Mouse (Mus musculus): ENCODE results near the gene Ube2o. TPM values are rescaled to one million over a fixed set of nuclear protein-coding genes. Genes with fewer than 3 reads are reported as not detected.
A peak's percentile ranks its signal among the peaks of the same experiment; 100 is the strongest.

Ube2o gene
- polyA plus RNA-seq, 1 experiment from 2014 or later: 3.7 TPM

DNA sequence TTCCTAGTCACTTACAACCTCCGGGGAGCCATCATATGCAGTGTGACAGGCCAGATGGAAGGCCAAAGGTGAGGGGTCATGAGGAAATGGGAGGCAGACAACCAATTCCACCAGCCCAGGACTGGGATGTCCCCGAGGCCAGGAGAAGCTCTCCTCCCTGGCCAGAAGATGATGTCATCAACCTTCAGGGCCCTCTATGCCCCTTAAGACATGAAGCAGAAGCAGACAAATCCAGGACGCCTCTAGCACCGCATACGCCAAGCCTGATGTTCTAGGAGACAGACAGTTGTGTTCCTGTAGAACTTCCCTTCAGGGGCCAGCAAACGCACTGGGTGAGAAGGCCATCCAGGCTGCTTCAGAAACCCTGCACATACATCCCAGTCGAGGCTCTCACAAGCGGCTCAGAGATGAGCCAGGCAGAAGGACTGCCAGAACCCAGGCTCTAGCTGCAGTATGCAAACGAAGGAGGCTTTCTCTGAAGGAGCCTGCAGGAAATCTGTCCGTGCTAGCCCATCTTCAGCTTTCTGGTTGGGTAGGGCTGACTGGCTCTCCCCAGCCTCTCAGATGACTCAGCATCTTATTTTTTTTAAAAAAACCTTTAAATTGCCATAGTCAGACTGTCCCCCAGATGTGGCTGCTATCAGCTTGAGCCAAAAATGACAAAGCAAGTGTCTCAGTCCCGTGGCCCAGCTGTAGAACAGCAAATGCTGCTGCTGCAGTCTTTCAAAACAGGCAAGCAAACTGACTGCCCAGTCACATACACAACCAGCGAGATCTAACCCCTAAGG is 8.3 kb downstream of the Ube2o start:
- 49% methylated on average over 12 of the region's 12 CpGs for WGBS
- Histone ChIP-seq H3K4me3 (ENCODE audit: low read length) (no peak overlapping the region), H3K27me3 (replicated peaks; ENCODE audit: control insufficient read depth, insufficient read depth, low read length) (no peaks in the 10 kb centered on the region), H3K36me3 (ENCODE audit: control insufficient read depth, insufficient read depth, low read length) (no peaks in the 10 kb centered on the region), H3K4me1 (ENCODE audit: control insufficient read depth, insufficient read depth, low read length) (peaks cover 36% of the 10 kb centered on the region), H3K9me3 (ENCODE audit: control insufficient read depth, low read length) (no peaks in the 10 kb centered on the region), H3K27ac (ENCODE audit: low read length) (no peak overlapping the region), H3K9ac (ENCODE audit: low read depth, low read length) (no peak overlapping the region), H3K4me2 (ENCODE audit: low read depth, low read length) (no peak overlapping the region)
- ATAC-seq: peak; percentile 52; the same call in 1 of the 2 replicates

DNA sequence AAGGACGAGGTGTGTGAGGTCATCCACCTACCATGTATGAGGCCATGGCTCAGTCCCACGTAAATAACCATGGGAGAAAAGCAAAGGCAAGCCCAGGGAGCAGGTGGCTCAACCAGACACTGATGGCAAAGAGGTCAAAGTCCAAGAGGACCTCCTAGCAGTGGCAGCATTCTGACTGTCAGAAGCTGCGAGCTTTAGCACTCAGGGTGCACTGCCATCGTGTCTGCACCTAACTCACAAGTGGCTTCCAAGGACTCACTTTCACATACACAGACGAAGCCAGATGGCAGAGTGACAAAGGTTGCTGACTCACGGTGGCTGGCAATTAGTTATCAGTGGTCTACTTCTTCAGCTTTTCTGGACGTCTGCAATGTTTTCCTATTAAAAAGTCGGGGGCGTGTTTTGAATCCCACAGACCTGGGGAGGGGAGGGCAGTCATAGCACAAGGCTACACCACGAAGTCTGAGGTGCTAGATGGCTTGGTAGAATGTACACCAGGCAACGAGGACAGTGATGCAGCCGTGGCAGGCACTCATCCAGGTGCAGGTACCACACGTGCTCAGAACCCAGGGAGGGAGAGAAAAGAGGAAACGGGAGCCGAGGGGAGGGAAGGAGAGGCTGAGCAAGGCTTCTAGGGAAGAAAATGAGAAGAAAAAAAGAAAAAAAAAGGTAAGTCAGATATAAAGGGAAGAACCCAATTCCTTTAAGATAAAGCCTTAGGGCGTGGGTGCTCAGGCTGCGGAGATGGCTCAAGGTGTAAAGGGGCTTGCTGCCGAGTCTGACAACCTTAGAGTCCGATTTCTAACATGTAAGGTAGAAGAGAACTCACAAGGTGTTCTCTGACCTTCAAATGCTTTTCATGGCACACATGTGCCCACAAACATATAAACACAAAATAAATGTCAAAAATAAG is 9.2 kb downstream of the Ube2o start:
- H3K4me1 ChIP-seq (ENCODE audit: control insufficient read depth, insufficient read depth, low read length): peaks cover 36% of the 10 kb centered on the region
- H3K4me2 ChIP-seq (ENCODE audit: low read depth, low read length): 0 out of 2 replicates have a peak overlapping the region, but pooled peaks have one; percentile 6
- WGBS: 62% methylated on average over 19 of the region's 19 CpGs
- H3K9me3 ChIP-seq (ENCODE audit: control insufficient read depth, low read length): no peaks in the 10 kb centered on the region
- peak; percentile 73 for ATAC-seq
- no peaks in the 10 kb centered on the region for H3K27me3 ChIP-seq (replicated peaks; ENCODE audit: control insufficient read depth, insufficient read depth, low read length)
- H3K27ac ChIP-seq (ENCODE audit: low read length): no peak overlapping the region
- H3K4me3 ChIP-seq (ENCODE audit: low read length): no peak overlapping the region
- H3K36me3 ChIP-seq (ENCODE audit: control insufficient read depth, insufficient read depth, low read length): no peaks in the 10 kb centered on the region
- H3K9ac ChIP-seq (ENCODE audit: low read depth, low read length): no peak overlapping the region

DNA sequence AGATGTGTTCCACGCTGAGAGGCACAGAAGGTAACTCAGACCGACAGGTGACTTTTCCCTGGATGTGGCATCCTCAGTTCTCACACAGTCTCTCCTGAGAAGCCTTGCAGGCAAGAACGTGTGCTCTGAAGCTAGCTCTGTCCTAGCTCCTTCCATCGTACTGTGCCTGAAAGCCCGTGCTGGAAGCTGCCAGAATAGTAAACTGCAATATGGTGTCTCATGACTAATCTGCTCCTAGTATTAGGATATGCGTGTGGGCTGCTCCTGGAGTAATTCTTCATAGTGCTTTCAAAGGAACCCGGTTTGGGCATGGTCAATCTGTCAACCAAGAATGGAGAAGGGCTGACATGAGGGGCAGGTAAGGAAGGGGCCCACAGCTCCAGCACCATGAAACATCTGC is 10.4 kb downstream of the Ube2o start:
- no peak for ATAC-seq
- H3K4me2 ChIP-seq (ENCODE audit: low read depth, low read length): no peak overlapping the region
- WGBS: 71% methylated on average over 7 of the region's 7 CpGs
- no peak overlapping the region for H3K9ac ChIP-seq (ENCODE audit: low read depth, low read length)
- no peaks in the 10 kb centered on the region for H3K36me3 ChIP-seq (ENCODE audit: control insufficient read depth, insufficient read depth, low read length)
- H3K27me3 ChIP-seq (replicated peaks; ENCODE audit: control insufficient read depth, insufficient read depth, low read length): no peaks in the 10 kb centered on the region
- peaks cover 35% of the 10 kb centered on the region for H3K4me1 ChIP-seq (ENCODE audit: control insufficient read depth, insufficient read depth, low read length)
- H3K4me3 ChIP-seq (ENCODE audit: low read length): no peak overlapping the region
- no peaks in the 10 kb centered on the region for H3K9me3 ChIP-seq (ENCODE audit: control insufficient read depth, low read length)
- H3K27ac ChIP-seq (ENCODE audit: low read length): no peak overlapping the region

DNA sequence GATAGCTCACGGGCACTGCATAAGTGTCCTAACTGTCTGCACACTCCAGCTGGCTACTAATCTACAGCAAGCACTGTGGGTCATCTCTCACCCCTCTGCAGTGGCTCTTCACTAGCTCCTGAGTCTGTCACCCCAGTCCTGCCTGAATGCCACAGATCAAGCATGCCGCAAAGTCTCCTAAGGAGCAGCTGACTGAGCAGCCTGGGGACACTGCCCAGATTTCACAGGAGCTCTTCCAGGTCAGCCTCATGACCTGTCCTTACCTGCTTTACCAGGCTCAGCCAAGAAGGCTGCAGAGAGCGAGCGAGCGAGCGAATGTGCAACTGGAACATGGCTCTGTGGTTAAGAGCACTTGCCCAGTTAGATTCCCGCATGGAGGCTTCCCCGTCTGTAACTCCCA is 13.7 kb downstream of the Ube2o start:
- WGBS: 88% methylated on average over 8 of the region's 8 CpGs
- ATAC-seq: no peak
- Histone ChIP-seq H3K4me3 (ENCODE audit: low read length) (no peak overlapping the region), H3K4me2 (ENCODE audit: low read depth, low read length) (no peak overlapping the region), H3K9me3 (ENCODE audit: control insufficient read depth, low read length) (no peaks in the 10 kb centered on the region), H3K9ac (ENCODE audit: low read depth, low read length) (no peak overlapping the region), H3K27me3 (replicated peaks; ENCODE audit: control insufficient read depth, insufficient read depth, low read length) (no peaks in the 10 kb centered on the region), H3K4me1 (ENCODE audit: control insufficient read depth, insufficient read depth, low read length) (peaks cover 27% of the 10 kb centered on the region), H3K36me3 (ENCODE audit: control insufficient read depth, insufficient read depth, low read length) (no peaks in the 10 kb centered on the region), H3K27ac (ENCODE audit: low read length) (no peak overlapping the region)

DNA sequence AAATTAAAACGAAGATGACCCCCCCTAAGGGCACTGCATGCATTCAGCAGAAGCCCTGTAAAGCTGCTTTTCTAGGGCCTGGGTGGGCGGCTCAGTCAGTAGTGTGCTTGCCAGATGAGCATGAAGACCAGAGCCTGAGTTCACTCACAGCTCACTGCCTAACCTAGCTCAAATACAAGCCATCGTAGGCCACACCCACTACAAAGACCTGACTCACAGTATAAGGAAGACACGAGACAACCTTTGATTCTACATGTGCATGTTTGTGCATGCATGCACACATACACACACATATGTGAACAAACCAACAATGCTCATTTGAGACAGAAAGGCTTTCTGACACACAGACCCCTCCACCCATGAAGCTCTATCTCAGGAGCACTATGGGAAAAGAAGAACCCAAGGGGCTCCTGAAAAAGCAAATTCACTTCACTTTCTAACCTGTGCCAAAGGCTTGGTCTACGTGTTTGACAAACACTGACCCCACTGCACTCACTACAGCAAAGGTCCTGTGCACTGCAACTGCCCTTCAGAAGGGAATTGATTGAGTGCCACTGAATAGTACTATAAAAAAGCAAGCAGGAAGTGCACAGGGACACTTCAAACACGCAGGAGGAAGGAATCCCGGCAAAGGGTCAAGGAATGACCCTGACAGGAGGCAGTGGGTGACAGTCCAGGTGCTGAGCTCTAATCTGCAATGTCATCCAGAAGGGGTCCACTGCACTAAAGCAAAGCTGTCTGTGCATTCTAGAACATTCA is 15.8 kb downstream of the Ube2o start:
- H3K27me3 ChIP-seq (replicated peaks; ENCODE audit: control insufficient read depth, insufficient read depth, low read length): no peaks in the 10 kb centered on the region
- no peaks in the 10 kb centered on the region for H3K36me3 ChIP-seq (ENCODE audit: control insufficient read depth, insufficient read depth, low read length)
- no peak overlapping the region for H3K27ac ChIP-seq (ENCODE audit: low read length)
- no peak overlapping the region for H3K4me3 ChIP-seq (ENCODE audit: low read length)
- no peaks in the 10 kb centered on the region for H3K9me3 ChIP-seq (ENCODE audit: control insufficient read depth, low read length)
- H3K4me1 ChIP-seq (ENCODE audit: control insufficient read depth, insufficient read depth, low read length): peaks cover 12% of the 10 kb centered on the region; the same call in 1 of the 2 replicates
- WGBS: 46% methylated on average over 7 of the region's 7 CpGs
- peak; percentile 78 for ATAC-seq
- H3K9ac ChIP-seq (ENCODE audit: low read depth, low read length): no peak overlapping the region
- H3K4me2 ChIP-seq (ENCODE audit: low read depth, low read length): no peak overlapping the region

DNA sequence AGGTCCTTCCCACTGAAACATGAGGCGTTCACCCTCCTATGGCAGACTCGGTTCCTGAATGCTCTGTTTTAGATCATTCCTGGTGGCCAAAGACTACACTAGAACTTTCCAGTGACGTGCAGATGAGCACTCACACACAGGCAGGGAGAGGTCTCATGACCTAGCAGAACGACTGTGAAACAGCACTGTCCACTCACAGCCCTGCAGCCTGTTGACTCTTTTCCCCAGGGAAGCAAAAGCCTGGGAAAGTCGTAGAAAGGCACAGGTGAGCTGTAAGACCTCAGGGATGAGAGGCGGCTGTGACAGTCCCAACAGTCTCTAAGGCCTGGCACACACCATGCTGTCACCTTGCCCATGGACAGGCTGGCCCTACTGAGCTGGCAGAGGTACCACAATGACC is 24.9 kb downstream of the Ube2o start:
- WGBS: 49% methylated on average over 6 of the region's 6 CpGs
- no peak for ATAC-seq
- H3K27me3 ChIP-seq (replicated peaks; ENCODE audit: control insufficient read depth, insufficient read depth, low read length): no peaks in the 10 kb centered on the region
- H3K4me1 ChIP-seq (ENCODE audit: control insufficient read depth, insufficient read depth, low read length): peaks cover 4% of the 10 kb centered on the region
- no peaks in the 10 kb centered on the region for H3K9me3 ChIP-seq (ENCODE audit: control insufficient read depth, low read length)
- H3K27ac ChIP-seq (ENCODE audit: low read length): no peak overlapping the region
- H3K4me3 ChIP-seq (ENCODE audit: low read length): no peak overlapping the region
- no peak overlapping the region for H3K9ac ChIP-seq (ENCODE audit: low read depth, low read length)
- H3K36me3 ChIP-seq (ENCODE audit: control insufficient read depth, insufficient read depth, low read length): no peaks in the 10 kb centered on the region
- no peak overlapping the region for H3K4me2 ChIP-seq (ENCODE audit: low read depth, low read length)

DNA sequence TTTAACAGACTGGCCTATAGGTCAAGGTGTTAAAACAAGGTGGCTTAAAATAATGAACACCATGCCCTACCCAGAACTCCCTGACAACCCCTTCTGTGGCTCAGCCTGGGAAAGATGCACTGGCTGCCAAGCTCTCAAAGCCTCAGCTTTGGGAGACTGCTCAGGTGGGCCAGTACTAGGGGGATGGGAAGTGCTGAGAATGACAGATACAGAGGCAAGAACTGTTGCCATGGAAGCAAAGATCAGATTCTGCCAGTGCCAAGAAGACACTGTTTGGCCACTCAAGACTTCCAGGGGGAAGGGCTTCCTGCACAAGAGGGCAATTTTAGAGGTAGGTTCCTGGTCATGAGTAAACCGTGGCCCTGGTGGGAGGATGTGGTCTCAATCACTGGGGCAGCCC is 25.7 kb downstream of the Ube2o start:
- H3K27ac ChIP-seq (ENCODE audit: low read length): no peak overlapping the region
- peaks cover 12% of the 10 kb centered on the region for H3K4me1 ChIP-seq (ENCODE audit: control insufficient read depth, insufficient read depth, low read length)
- no peak for ATAC-seq
- H3K9ac ChIP-seq (ENCODE audit: low read depth, low read length): no peak overlapping the region
- H3K4me2 ChIP-seq (ENCODE audit: low read depth, low read length): no peak overlapping the region
- H3K9me3 ChIP-seq (ENCODE audit: control insufficient read depth, low read length): no peaks in the 10 kb centered on the region
- H3K36me3 ChIP-seq (ENCODE audit: control insufficient read depth, insufficient read depth, low read length): no peaks in the 10 kb centered on the region
- WGBS: 26% methylated on average over 1 of the region's 1 CpGs
- no peak overlapping the region for H3K4me3 ChIP-seq (ENCODE audit: low read length)
- no peaks in the 10 kb centered on the region for H3K27me3 ChIP-seq (replicated peaks; ENCODE audit: control insufficient read depth, insufficient read depth, low read length)

DNA sequence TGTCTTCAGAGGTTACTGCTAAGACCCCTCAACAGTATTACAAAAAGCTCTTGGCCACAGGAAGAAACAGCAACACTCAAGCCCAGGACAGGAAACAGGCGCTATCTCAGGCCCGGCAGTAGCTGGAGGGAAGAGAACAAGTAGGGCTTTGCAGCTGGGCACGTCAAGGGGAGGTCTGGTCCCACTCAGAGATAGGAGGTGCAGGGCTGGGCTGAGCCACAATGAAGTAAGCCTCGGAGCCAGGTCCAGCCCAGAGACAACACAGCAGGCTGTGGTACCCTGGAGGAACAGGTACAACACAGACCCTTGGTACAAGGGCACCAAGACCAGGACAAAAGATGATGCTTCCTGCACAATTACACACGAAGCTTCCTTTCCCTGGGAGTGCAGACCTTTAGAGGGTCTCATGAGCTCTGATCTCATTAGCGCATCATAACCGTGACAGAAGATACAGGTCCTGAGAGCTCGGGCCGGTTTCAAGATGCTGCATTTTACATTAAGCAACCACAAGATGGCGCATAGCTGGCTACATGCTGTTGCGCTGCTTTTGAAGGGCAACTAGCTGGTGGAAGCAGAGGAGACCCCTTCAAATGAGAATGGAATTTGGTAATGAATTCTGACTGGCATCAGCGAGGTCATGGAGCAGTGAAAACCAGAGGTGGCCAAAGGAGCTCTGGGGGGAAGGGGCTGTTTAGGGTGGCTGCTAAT is 26.9 kb downstream of the Ube2o start:
- Histone ChIP-seq H3K27ac (ENCODE audit: low read length) (no peak overlapping the region), H3K4me3 (ENCODE audit: low read length) (no peak overlapping the region), H3K4me2 (ENCODE audit: low read depth, low read length) (no peak overlapping the region), H3K4me1 (ENCODE audit: control insufficient read depth, insufficient read depth, low read length) (peaks cover 23% of the 10 kb centered on the region), H3K36me3 (ENCODE audit: control insufficient read depth, insufficient read depth, low read length) (no peaks in the 10 kb centered on the region), H3K9me3 (ENCODE audit: control insufficient read depth, low read length) (no peaks in the 10 kb centered on the region), H3K27me3 (replicated peaks; ENCODE audit: control insufficient read depth, insufficient read depth, low read length) (no peaks in the 10 kb centered on the region), H3K9ac (ENCODE audit: low read depth, low read length) (no peak overlapping the region)
- ATAC-seq: no peak
- WGBS: 28% methylated on average over 12 of the region's 12 CpGs

Data from intestine, embryonic 16.5 days (tissue).